Mouse (Mus musculus) left cerebral cortex, postnatal 14 days (tissue): ENCODE measurements around the gene Agpat2. TPM values are rescaled to one million over a fixed set of nuclear protein-coding genes. Genes with fewer than 3 reads are reported as not detected.

Experiments
- DNase-seq, 2 experiments: peaks; one replicate each; pipeline ENCODE4 v3.0.0; 2021 to 2022; ENCODE audit warnings: low spot score in 2 of 2, mixed read lengths in 1 of 2
- intact Hi-C: fragments of 180-260 bp; cut with DNase I; formaldehyde crosslinking; loops from one replicate; pipeline ENCODE4 v1.15.1; 2025
- total RNA-seq, 2 experiments: library from RNA; stranded (reverse); gene quantifications; 2 replicates each; pipeline ENCODE4 v1.2.3; 2021

Gene Agpat2
- total RNA-seq, 2 experiments from 2014 or later: 0.72 to 1.3 TPM

DNA sequence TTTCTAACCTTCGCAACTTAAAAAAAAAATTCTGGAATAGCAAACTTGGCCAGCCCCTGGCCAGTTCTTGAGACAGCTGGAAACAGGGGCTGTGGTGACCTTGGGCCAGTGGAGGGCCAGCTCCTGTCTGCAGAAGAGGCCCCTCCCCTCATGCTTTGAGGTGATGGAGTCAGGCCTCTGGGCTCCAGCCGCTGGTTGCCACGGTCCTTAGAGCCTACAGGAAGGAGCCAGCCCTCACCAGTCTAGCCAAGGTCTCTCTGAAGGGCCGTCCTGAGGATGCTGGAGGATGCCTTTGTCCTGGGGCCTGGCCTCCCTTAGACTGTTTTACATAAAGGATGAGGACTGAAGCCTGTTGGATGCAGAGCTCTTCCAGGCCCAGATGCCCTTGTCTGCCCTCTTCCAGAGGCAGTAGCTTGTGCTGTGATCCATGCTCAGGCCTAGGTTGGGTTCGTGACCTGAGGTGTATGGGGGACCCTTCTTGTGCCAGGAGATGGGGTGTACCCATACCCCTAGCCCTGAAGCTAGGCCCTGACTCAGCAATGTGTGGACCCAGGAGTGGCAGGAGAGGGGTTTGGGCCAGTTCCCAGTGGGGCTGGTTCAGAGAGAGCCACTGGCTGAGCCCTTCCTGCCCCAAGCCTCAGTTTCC, 24.7 kb upstream of the Agpat2 start:
- intact Hi-C loops: no loop called here
- no peak for DNase-seq

DNA sequence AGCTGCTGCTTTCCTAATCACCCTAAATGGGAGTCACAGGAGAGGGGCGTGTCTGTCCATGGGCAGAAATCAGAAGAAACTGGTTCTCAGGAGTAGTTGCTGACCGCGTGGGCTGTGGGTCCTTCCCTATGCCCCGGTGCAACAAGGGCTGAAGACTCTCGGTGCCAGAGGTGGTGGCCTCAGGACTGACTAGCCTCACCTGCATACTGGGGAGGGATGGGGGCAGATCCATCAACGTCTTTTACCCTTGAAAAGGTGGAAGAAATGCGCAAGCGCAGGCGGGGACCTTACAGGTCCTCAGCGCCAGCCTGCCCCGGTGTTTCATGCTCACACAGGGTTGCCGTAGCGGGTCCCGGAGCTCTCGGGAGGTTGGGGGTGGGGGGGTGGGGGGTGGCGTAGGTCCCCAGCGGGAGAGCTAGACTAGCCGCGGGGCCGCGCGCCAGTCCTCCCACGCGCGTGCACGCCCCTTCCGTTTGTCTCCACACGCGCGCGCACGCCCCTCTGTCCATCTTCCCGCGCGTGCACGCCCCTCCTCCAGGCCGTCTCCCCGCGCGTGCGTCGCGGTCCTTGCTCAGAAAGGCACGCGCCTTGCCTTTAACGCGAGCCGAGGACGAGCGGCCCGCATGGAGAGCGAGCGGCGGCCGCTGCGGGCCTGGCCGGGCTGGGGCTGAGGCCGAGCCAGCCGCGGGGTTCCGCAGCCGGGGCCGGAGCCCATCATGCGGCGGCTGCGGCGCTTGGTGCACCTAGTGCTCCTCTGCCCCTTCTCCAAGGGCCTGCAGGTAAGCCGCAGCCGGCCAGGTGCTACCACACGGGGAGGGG, 23.9 kb upstream of the Agpat2 start, which contains the start of gene Fam69b:
TSS of gene Fam69b (plus strand) at position 537 of the 819 bp plus-strand sequence.
- peak; percentile 91 to 93 for DNase-seq
- intact Hi-C loops: no loop called here

DNA sequence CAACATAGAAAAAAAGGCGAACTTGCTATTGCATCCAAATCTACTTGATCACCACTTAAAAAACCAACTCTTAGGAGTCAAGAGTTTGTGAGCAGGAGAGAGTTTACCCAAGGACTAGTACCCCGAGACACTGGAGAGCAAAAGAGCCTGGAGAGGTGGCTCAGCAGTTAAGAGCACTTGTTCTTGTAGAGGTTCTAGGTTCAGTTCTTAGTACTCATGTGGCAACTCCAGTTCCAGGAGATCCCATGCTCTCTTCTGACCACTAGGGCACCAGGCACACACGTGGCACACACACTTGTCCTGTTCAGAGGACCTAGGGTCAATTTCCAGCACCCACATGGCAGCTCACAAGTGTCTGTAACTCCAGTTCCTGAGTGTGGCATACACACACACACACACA, 21.9 kb upstream of the Agpat2 start:
- intact Hi-C loops: no loop called here

DNA sequence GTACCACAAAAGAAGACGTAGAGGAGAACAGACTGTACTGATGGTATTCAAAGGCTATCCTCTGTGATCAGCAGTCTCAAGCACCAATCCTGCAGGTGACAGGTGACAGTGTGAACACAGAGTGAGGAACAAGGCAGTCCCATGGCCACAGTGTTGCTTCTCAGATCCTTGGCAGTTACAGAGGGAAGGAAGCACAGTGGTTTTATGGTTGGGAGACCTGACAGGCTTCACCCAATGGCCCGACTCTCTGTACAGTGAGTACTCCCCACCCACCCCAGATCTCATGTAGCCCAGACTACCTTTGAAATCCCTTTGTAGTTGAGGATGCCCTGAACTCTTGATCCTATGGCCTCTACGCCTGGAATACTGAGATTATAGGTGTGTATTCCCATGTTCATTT, 21.2 kb upstream of the Agpat2 start:
- no peak for DNase-seq
- intact Hi-C loops: no loop called here

More for the DNA sequence above, 21.9 kb upstream of the Agpat2 start:
- DNase-seq: no peak

DNA sequence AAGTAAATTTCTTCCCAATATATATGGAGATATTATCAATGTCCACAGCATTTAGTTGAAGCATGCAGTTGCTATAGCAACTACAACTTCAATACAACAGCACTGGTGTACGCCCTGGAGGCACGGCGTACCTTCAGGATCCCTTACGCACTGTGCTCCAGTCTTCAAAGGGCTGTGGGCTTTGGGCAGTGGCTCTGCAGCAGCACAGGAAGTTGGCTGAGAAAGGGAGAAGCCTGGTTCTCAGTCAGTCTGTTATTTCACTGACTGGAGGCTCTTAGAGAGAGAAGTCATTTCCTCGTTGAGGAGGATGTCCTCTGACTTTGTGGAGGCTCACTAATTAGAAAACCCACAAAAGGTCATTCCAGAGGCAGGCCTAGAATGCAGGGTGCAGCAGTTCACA, 18.8 kb upstream of the Agpat2 start:
- intact Hi-C loops: no loop called here
- DNase-seq: no peak

DNA sequence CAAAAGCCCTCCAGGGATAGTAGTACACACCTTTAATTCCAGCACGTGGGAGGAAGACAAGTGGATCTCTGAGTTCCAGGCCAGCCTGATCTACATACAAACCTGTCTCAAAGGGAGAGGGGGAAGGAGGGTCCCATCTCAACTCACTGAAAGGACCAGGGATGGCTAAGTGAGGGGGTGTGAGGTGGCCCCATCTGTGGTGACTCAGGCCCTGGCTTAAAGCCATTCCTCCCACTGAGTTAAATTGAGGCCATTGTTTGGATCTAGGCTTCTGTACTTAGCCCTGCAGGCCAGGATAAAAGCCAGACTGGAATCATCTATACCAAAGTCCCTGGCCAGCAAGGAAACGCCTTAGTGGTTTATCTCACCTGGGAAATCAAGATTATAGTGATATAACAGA, 17.0 kb upstream of the Agpat2 start:
- intact Hi-C loops: no loop called here
- no peak for DNase-seq

DNA sequence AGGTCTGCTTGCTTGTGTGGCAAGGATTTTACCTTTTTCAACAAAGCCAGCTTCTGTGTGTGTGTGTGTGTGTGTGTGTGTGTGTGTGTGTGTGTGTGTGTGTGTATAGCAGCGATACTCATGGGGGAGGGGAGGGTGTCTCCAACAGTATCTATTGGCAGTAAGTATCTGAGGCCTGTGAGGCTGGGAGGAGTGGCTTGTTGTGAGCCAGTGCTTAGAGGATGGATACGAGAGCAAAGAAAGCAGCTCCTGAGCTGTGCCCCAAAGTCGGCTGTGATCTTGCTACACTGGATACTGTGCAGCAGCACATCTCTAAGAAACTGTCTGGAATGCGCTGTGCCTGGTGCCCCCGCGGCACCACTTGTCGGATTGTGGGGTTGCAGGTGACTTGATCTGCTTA, 13.7 kb upstream of the Agpat2 start:
- intact Hi-C loops: no loop called here

DNA sequence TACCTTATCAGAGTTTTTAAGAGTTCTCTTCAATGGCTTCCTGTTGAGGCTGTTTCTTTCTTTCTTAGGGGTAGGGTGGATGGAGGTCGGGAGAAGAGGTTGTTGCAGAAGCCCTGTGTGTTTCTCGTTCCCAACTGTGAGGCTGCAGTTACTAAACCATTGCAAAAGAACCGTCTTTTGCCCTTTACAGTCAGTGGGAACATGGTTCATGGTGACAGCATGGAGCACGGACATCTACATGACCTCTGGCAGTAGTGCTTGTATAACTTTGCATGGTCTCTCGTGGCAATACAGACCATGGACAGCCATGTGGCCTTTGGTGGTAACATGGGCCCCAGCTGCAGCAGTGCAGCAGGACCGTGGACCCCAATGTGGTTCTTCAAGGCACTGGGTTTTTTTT, 13.1 kb upstream of the Agpat2 start:
- intact Hi-C loops: no loop called here
- no peak for DNase-seq

More for the DNA sequence above, 13.7 kb upstream of the Agpat2 start:
- no peak for DNase-seq

DNA sequence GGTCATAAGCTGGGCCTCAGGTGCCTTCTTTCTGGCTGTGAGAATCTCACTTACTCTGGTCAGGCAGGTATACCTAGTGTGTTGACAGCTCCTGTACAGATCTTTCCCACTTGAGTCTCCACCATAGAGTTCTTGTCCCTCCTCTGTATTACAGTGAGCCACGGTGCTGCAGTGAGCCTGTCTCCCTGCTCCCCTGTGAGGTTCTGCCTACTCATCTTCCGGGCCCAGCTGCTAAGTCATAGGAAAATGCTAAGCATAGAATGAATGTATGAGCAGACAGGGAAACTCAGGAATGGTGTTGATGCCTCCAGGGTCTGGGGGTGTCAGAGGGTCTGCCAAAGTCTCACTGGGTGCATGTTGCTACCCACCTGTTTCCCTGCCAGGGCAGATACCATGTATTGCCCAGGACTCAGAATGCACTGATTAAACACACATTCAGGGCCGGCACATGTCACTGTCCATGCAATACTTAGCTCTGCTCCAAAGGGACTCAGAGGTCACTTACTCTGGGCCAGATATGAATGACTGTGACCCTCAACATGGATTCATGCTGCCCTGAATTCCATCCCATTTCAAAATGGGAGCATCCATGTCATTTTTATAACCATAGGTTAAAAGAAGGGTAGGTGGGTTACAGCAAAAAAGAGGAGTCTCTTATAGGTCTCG, 11.4 kb upstream of the Agpat2 start:
- no peak for DNase-seq
- intact Hi-C loops: no loop called here

DNA sequence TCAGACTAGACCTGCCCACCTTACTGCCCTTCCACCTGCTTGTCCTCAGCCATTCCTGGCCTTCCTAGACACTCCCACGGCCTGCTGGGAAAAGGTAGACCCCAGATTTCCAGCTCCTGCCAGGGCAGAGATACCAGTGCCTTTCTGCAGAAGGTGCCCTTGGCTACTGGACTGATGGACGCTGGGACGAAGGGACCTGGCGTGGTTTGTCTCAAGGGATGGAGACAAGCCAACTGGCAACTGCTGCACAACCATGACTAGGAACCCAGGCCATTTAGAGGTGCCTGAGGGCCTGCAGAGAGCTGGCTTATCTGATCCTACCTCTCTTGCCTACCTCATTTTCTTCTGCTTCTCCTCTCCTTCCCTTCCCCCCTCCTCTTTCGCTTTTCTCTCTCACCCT, 10.7 kb upstream of the Agpat2 start:
- no peak for DNase-seq
- intact Hi-C loops: no loop called here

DNA sequence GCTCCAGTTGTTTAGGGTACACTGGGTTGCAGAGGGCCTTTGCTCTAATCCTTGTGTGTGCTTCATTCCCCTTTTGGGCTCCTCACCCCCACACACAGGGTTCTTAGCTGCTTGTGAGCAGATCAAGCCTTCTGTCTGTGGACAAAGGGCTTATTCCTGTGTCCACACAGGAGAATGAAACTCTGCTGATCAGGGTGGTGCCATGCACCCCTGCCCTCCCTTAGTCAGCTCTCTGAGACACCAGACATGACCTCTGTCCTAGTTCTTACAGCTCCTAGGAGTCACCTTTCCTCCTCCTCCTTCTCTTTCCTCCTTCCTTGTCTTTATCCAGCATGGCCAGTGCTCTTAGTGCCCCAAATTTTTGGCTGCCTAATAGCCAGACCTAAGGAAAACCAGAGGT, 7.7 kb upstream of the Agpat2 start:
- DNase-seq: no peak
- intact Hi-C loops: no loop called here

DNA sequence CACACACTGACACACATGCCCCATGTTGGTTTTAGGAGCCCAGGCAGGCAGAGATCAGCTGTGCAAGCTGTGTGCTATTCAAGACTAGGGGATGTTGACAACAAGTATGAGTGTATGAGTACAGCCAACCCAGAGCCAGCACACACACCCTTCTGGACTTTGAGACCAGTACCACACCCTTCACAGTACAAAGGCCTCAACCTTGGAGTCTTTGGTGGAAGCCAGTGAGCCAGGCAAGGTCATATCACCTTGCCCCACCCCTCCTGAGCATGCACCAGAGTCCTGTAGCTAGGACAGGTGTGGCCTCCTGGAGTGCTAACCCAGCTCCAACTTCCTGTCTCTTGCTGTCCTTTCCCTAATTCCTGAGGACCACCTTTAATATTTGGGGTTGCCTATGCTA, 6.8 kb upstream of the Agpat2 start:
- DNase-seq: no peak
- intact Hi-C loops: no loop called here

DNA sequence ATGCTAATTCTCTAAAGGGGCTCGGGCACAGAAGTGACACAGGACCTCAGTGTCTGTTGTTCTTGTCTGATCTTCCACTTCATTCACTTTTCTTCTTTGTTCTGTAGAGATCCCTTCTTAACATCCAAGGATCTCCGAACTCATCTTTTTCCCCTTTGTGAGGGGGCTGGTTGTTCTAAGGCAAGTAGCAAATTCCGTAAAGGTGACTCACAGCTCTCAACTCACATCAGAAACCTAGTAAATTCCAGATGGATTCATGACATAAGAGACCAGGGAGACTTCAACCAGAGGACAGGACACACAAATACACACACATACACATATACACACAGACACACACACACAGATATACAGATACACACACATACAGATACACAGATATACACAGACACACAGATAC, 6.3 kb upstream of the Agpat2 start:
- intact Hi-C loops: no loop called here
- no peak for DNase-seq

DNA sequence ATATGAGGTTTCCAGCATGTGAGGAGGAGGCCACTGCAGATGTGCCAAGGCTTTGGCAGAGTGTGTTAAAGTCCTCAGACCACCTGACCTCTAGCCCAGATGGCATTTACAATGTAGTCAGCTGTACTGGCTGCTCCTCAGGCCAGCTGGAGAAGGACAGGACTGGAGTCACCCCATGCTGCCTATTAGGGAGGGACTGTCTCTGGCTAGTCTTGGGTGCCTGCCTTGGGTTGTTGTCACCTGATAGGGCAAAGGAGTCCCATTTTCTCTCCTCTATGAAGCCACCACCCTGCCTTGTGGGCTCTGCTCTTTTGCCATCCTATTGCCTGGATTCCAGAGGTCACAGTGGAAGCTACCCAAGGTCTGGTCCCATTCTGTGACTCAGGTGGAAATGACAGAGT, 5.0 kb upstream of the Agpat2 start:
- no peak for DNase-seq
- intact Hi-C loops: no loop called here

DNA sequence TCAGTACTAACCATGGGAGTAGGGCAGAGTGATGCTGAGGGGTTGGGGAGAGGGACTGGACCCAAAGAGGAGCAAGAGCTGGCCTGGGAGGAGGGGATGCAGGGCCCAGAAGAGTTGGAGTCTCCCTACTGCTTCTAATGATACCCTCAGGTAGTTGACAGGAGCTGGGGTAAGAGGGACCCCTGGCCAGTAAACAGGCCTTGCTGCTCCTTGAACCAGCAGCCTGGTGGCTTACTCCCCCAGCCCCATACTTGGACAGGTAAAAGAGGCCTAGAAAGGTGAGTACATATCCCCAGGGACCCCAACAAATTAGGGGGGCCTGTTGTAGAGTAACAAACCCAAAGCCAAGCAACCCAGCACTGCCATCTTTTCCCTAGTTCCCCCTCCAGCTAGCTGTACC, 4.6 kb upstream of the Agpat2 start:
- intact Hi-C loops: no loop called here
- no peak for DNase-seq

DNA sequence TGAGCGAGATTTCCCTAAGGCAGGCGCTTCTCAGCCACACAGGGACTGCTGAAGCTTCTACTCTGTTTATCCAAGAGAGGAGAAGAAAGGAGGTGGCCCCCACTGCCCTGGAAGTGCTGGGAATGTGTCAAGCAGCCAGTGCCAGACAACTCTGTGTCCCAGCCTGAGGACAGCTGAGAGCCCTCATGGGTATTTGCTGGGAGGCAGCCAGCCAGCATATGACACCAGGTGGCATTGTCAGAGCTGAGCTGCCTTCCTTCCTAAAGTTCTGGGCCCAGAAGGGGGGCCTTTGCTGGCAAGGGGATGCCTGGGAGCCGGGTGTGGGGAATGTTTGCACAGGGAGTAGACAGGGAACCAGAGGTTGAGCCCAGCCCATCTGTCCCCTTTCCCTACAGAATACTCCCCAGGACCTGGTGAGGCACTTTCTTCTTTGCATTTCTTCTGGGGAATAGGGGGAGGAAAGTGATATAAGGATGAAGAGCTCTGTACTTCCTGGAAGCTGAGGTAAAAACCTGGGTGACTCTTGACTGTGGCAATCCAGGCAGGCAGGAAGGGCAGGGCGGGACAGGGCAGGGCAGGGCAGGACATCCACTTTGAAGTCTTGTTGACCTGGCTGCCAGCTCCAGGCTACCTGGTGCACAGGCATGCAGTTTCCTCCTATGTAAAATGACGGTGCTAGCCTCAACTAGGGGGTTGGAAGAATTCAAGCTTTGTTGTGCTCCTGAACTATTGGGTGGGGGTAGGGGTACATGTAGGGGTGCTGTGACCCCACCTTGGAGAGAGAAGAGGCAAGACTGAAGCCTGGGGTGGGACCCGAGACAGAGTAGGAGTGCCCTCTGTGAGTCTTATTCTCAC, 3.1 kb upstream of the Agpat2 start:
- no peak for DNase-seq
- intact Hi-C loops: no loop called here

DNA sequence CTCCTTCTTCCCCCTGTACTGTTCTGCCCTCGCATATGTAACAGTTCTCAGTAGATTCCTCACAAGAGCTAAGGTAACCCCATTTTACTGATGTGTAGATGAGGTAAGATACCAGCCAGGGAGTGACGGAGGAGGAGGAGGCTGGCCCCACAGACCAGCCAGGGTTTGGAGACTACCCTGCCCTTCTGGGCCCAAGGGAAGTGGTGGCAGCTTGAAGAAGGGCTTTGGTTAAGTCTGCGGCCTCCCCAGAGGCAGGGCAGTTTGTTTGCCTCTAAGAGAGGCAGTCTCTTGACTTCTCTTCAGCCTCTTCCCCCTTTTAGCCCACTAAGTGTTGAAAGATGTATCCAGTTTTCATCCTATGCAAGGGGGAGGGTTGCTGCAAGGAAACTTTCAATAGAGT, 2.4 kb upstream of the Agpat2 start:
- intact Hi-C loops: no loop called here
- DNase-seq: no peak

DNA sequence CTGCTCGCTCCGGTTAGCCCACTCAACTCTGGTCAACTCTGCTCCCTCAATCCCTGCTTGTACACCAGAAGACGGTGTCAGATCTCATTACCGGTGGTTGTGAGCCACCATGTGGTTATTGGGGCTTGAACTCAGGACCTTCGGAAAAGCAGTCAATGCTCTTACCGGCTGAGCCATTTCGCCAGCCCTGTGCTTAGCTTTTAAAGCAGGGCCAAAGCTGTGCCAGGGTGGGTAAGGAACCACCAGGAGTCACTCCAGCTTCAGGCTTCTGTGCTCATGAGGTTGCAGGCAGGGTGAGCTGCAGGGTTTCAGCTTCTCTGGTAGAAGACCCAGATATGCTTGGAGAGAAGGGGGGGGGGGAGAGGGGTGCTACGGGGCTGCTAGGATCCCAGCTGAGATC, 1.1 kb upstream of the Agpat2 start:
- DNase-seq: no peak
- intact Hi-C loops: no loop called here

DNA sequence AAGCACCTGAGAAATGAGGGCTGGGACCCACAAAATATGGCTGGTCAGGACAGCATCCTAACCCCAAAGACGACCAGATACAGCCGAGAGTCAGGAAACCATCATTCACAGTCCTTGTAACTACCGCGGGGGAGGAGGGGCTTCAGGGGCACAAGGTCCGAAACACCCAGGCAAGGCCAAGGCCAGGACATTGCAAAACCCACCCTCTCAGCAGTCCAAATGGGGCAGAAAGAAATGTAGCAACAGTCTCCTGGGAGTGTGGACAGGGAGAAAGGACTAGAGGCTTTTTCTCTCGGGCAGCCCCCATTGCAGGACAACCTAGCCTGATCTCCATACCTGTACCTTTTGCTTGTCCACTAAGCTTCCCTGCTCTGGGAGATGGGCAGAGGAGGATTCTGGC, 1.1 kb downstream of the Agpat2 start:
- no peak for DNase-seq
- intact Hi-C loops: no loop called here

DNA sequence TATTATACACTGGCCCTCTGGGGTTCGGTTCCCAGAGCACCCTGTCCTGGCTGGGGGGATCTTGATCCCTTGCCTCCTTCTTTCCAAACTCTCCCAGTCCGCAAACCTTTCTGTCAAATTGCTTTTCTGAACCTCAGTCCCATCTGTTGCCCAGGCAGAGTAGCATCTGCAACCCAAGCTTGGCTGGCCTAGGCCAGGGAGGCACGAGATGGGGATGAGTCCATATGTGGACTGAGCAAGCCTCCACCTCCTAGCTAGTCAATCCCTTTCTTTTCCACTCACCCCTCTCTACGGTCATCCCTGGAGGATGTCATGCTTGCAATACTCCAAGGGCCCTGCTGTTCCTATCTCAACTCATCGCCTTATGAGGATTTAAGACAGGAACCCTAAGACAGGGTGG, 1.6 kb downstream of the Agpat2 start:
- no peak for DNase-seq
- intact Hi-C loops: no loop called here
